Mouse (Mus musculus): Measurements from ENCODE around the gene Hyal1. TPM values are rescaled to one million over a fixed set of nuclear protein-coding genes. Genes with fewer than 3 reads are reported as not detected.
A peak's percentile ranks its signal among the peaks of the same experiment; 100 is the strongest.

Hyal1 gene
- polyA plus RNA-seq, 1 experiment from 2014 or later, result 8.4 TPM

DNA sequence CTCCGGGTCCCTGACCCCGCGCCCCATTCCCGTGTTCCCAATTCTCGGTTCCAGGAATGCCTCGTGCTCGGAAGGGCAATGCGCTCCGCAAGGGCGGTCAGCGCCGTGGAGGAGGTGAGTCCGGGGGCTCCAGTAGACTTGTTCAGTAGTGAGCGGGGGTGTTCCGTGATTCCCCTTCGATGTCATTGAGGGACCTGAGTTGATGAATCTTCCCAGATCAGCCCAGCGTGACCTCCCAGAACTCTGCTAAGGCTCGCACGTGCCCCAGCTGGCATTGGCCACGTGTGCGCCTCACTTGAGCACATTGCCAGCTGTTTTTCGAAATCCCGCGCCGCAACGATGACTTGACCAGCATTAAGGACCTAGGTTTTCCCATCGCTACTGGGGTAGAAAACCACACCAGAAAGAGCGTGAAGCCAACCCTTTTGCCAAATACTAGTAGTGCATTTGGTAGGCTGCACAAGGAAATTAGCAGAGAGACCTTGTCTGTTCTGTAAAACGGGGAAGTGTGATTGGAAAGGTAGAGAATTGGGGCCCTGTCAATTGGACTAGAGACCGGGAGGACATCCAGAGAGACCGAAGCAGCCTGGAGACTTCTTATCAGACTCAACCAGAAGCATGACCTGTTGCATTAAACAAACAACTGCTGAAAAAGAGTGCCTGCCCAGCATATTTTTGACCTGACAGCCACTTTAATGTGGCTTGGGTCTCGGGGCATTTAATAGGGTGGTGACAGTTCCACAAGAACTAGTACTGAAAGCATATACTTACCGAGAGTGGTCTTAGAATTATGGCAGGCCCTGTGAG lies 11.3 kb downstream of the Hyal1 start:
- Histone ChIP-seq H3K36me3 (peaks cover 14% of the 10 kb centered on the region), H3K4me2 (peak overlapping the region; percentile 80), H3K4me1 (replicated peaks) (peaks cover 14% of the 10 kb centered on the region), H3K4me3 (peak overlapping the region; percentile 75), H3K9me3 (no peaks in the 10 kb centered on the region), H3K27me3 (no peaks in the 10 kb centered on the region), H3K9ac (peak overlapping the region; percentile 45), H3K27ac (replicated peaks) (no peak overlapping the region)
- 7% methylated on average over 33 of the region's 33 CpGs for WGBS
- ATAC-seq (ENCODE audit: low FRiP score, low read depth), result no peak; the same call in 1 of the 2 replicates

DNA sequence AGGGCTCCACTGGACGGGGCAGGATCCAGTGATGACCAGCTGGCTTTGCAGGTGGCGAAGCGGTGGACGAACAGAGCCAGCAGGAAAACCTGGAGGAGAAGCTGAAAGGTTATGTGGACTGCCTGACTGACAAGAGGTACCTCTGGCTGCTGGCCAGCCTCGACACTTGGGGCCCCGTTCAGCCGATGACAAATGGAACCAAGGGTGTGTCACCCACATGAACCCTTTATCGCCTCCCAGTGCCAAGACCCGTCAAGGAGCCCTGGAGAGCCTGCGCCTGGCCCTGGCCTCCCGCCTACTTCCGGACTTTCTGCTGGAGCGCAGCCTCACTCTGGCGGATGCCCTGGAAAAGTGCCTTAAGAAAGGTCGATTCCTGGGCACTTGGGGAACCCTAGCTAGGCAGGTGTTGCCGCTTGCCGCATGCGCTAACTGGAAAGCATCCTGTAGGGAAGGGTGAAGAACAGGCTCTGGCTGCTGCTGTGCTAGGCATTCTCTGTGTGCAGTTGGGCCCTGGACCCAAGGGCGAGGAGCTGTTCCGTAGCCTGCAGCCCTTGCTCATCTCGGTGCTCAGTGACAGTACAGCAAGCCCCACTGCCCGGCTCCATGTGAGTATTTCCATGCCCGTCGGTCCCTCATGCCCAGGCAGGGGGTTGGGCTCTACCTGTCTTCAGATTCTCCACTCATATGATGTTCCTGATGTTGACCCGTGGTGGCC lies 13.5 kb downstream of the Hyal1 start:
- H3K4me2 ChIP-seq, result no peak overlapping the region
- H3K27ac ChIP-seq (replicated peaks), result no peak overlapping the region
- ATAC-seq (ENCODE audit: low FRiP score, low read depth), result no peak
- 90% methylated on average over 25 of the region's 25 CpGs for WGBS
- no peaks in the 10 kb centered on the region for H3K27me3 ChIP-seq
- no peak overlapping the region for H3K9ac ChIP-seq
- H3K4me1 ChIP-seq (replicated peaks), result peaks cover 19% of the 10 kb centered on the region
- H3K4me3 ChIP-seq, result no peak overlapping the region
- H3K9me3 ChIP-seq, result no peaks in the 10 kb centered on the region
- H3K36me3 ChIP-seq, result peaks cover 17% of the 10 kb centered on the region

DNA sequence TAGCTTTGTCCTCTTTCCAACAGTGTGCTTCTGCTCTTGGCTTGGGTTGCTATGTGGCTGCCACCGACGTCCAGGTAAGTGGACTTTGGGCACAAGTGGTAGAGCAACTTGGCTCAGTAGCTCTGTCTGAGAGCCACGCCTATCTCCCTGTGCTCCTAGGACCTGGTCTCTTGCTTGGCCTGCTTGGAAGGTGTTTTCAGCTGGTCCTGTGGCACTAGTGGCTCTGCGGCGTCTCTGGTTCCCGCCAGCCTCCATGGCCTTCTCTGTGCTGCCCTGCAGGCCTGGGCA lies 14.0 kb downstream of the Hyal1 start:
- no peak overlapping the region for H3K27ac ChIP-seq (replicated peaks)
- H3K9me3 ChIP-seq, result no peaks in the 10 kb centered on the region
- H3K36me3 ChIP-seq, result peaks cover 17% of the 10 kb centered on the region
- H3K27me3 ChIP-seq, result no peaks in the 10 kb centered on the region
- H3K4me1 ChIP-seq (replicated peaks), result peaks cover 19% of the 10 kb centered on the region
- 97% methylated on average over 6 of the region's 6 CpGs for WGBS
- no peak overlapping the region for H3K9ac ChIP-seq
- no peak overlapping the region for H3K4me2 ChIP-seq
- no peak overlapping the region for H3K4me3 ChIP-seq
- ATAC-seq (ENCODE audit: low FRiP score, low read depth), result no peak

GRCm38 (mm10) chr9:107593101-107593976 lies 16.6 kb downstream of the Hyal1 start:
- H3K9me3 ChIP-seq, result no peaks in the 10 kb centered on the region
- no peak overlapping the region for H3K4me3 ChIP-seq
- ATAC-seq (ENCODE audit: low FRiP score, low read depth), result no peak; the same call in 1 of the 2 replicates
- H3K9ac ChIP-seq, result no peak overlapping the region
- no peak overlapping the region for H3K4me2 ChIP-seq
- H3K27me3 ChIP-seq, result no peaks in the 10 kb centered on the region
- peak overlapping the region; percentile 21; the same call in 1 of the 2 replicates for H3K27ac ChIP-seq (replicated peaks)
- peaks cover 17% of the 10 kb centered on the region for H3K36me3 ChIP-seq
- WGBS, result 76% methylated on average over 11 of the region's 11 CpGs
- H3K4me1 ChIP-seq (replicated peaks), result peaks cover 14% of the 10 kb centered on the region

- no peaks in the 10 kb centered on the region for H3K27me3 ChIP-seq
- no peak overlapping the region for H3K9ac ChIP-seq
- no peak for ATAC-seq (ENCODE audit: low FRiP score, low read depth)
- no peak overlapping the region for H3K4me2 ChIP-seq
- H3K27ac ChIP-seq (replicated peaks), result no peak overlapping the region
- no peaks in the 10 kb centered on the region for H3K9me3 ChIP-seq
- H3K4me3 ChIP-seq, result no peak overlapping the region
- 0 out of 2 replicates have a peak, but pooled peaks cover 7% of the 10 kb centered on the region for H3K4me1 ChIP-seq (replicated peaks)
- 81% methylated on average over 8 of the region's 8 CpGs for WGBS
- H3K36me3 ChIP-seq, result peaks cover 17% of the 10 kb centered on the region
Observed at GRCm38 (mm10) chr9:107594281-107595062, 17.7 kb downstream of the Hyal1 start.

DNA sequence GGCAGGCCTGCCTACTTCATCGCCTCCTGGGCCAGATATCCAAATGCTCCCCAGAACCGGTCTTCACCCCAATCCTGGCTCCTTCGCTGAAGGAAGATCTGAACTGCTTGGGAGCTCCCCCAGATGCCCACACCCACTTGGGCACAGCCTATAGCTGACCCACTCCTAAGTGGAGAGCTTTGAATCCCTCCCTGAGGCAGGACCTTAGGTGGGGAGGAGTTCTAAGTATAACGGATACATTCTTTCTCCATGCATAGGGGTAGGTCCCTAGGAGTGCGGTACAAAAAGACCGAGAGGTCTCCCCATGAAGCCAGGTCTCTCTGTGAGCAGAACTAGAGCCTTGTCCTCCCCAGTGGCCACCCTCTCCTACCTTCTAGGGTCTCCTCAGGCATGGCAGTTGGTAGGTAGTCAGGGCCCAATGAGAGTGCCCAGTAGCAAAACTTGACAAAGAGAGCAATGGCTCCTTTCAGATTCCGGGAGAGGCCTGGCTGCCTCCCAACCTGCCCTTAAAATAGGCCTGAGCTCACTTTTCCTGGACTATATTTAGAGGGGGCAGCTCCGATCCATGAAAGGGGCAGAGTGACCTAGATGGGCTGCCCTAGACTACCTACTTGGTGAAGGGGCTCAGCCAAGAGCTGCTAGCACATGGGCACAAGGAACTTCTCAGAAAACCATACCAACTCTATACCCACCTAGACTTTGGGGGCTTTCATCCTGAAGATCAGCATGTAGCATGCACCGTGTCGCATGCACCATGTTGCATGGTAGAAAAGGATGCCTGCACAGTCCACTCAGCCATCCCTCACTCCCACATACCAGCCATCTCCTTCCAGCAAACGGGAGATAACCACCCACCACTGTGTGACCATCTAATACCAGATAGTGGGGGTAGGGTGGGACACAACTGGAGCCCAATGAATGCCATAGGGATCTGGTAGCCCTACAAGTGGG lies 20.2 kb downstream of the Hyal1 start:
- H3K27me3 ChIP-seq, result no peaks in the 10 kb centered on the region
- no peak for ATAC-seq (ENCODE audit: low FRiP score, low read depth)
- 0 out of 2 replicates have a peak, but pooled peaks cover 7% of the 10 kb centered on the region for H3K4me1 ChIP-seq (replicated peaks)
- H3K4me2 ChIP-seq, result no peak overlapping the region
- whole genome bisulfite sequencing, result 89% methylated on average over 11 of the region's 11 CpGs
- H3K9me3 ChIP-seq, result no peaks in the 10 kb centered on the region
- no peak overlapping the region for H3K4me3 ChIP-seq
- H3K36me3 ChIP-seq, result peaks cover 7% of the 10 kb centered on the region; the same call in 1 of the 2 replicates
- H3K27ac ChIP-seq (replicated peaks), result no peak overlapping the region
- H3K9ac ChIP-seq, result no peak overlapping the region

DNA sequence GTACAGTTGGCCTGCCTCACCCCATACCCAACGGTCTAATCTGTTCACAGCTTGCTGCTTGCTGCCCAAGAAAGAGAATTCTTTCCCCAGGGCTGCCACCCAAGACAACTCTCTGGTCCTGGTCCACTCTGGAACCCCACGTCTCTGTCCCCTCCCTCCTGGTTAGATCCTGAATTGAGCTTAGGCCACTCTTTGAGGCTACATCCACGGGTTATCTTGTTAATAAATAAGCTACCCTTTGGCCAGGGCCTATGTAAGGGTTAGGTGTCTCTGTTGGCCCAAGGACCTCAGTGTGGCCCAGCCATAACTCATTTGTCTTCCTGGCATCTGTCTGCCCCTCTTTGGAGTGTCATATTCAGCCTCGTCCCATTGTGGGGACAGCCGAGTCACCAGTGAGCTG lies 21.7 kb downstream of the Hyal1 start:
- Histone ChIP-seq H3K9me3 (no peaks in the 10 kb centered on the region), H3K9ac (no peak overlapping the region), H3K27me3 (no peaks in the 10 kb centered on the region), H3K4me3 (no peak overlapping the region), H3K4me1 (replicated peaks) (peaks cover 5% of the 10 kb centered on the region; the same call in 1 of the 2 replicates), H3K36me3 (0 out of 2 replicates have a peak, but pooled peaks cover 3% of the 10 kb centered on the region), H3K4me2 (no peak overlapping the region), H3K27ac (replicated peaks) (no peak overlapping the region)
- ATAC-seq (ENCODE audit: low FRiP score, low read depth), result no peak
- WGBS, result 79% methylated on average over 5 of the region's 5 CpGs

DNA sequence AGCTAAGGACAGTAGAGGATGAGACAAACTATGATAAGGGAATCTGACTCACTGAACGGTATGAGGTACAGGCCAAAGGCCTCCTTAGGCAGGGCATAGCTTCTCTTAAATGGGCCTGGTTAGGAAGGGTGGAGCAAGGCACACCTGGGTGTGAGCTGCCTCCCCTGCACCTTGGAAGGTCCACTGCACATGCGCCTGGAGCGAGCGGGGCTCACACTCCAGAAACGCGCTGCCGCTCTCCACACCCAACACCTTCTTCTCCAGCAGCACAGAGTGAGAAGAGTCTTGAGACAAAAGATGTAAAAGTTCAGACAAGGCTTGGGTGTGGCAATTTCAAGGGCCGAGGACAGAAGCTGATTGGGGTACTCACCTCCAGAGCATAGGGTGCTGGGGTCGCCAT lies 22.7 kb downstream of the Hyal1 start:
- Histone ChIP-seq H3K27me3 (no peaks in the 10 kb centered on the region), H3K9me3 (no peaks in the 10 kb centered on the region), H3K9ac (no peak overlapping the region), H3K4me3 (no peak overlapping the region), H3K27ac (replicated peaks) (no peak overlapping the region), H3K4me2 (no peak overlapping the region), H3K4me1 (replicated peaks) (peaks cover 6% of the 10 kb centered on the region), H3K36me3 (no peaks in the 10 kb centered on the region)
- WGBS, result 91% methylated on average over 9 of the region's 9 CpGs
- no peak for ATAC-seq (ENCODE audit: low FRiP score, low read depth)

GRCm38 (mm10) chr9:107599842-107600241 lies 23.1 kb downstream of the Hyal1 start:
- no peaks in the 10 kb centered on the region for H3K27me3 ChIP-seq
- no peak overlapping the region for H3K9ac ChIP-seq
- no peaks in the 10 kb centered on the region for H3K9me3 ChIP-seq
- WGBS, result 74% methylated on average over 14 of the region's 14 CpGs
- peaks cover 10% of the 10 kb centered on the region for H3K4me1 ChIP-seq (replicated peaks)
- no peak for ATAC-seq (ENCODE audit: low FRiP score, low read depth)
- no peak overlapping the region for H3K4me3 ChIP-seq
- no peak overlapping the region for H3K4me2 ChIP-seq
- no peak overlapping the region for H3K27ac ChIP-seq (replicated peaks)
- no peaks in the 10 kb centered on the region for H3K36me3 ChIP-seq

- no peak overlapping the region for H3K4me2 ChIP-seq
- H3K4me3 ChIP-seq, result no peak overlapping the region
- no peak overlapping the region for H3K9ac ChIP-seq
- peaks cover 11% of the 10 kb centered on the region for H3K4me1 ChIP-seq (replicated peaks)
- no peak for ATAC-seq (ENCODE audit: low FRiP score, low read depth)
- H3K36me3 ChIP-seq, result no peaks in the 10 kb centered on the region
- no peaks in the 10 kb centered on the region for H3K9me3 ChIP-seq
- no peaks in the 10 kb centered on the region for H3K27me3 ChIP-seq
- no peak overlapping the region for H3K27ac ChIP-seq (replicated peaks)
- WGBS, result 84% methylated on average over 12 of the region's 12 CpGs
Observed at GRCm38 (mm10) chr9:107600745-107601144, 24.0 kb downstream of the Hyal1 start.

Measured in hindbrain, embryonic 15.5 days (tissue).